Mouse (Mus musculus) forebrain, embryonic 12.5 days (tissue): ENCODE results near the gene Spaca4. TPM values are rescaled to one million over a fixed set of nuclear protein-coding genes. Genes with fewer than 3 reads are reported as not detected.

Source experiments
- ATAC-seq: fragments of 200-750 bp; cut with Nextera tagmentation; 2 replicates; pipeline ENCODE4 v1.8.0; 2017; ENCODE audit warnings: moderate TSS enrichment; ENCODE audit not compliant: low FRiP score
- H3K27ac ChIP-seq: fragments of 300-500 bp; sonication (generic); 2 replicates; pipeline ENCODE4 v1.5.1; 2016; ENCODE audit warnings: mild to moderate bottlenecking
- H3K27me3 ChIP-seq: fragments of 300-500 bp; sonication (generic); 2 replicates; pipeline ENCODE4 v1.6.1; 2016; ENCODE audit warnings: mild to moderate bottlenecking
- H3K36me3 ChIP-seq: fragments of 300-500 bp; sonication (generic); replicated peaks from 2 replicates; pipeline ENCODE4 v1.6.1; 2016; ENCODE audit warnings: mild to moderate bottlenecking
- H3K4me1 ChIP-seq: fragments of 300-500 bp; sonication (generic); 2 replicates; pipeline ENCODE4 v1.6.1; 2016
- H3K4me2 ChIP-seq: fragments of 300-500 bp; sonication (generic); 2 replicates; pipeline ENCODE4 v1.6.1; 2016; ENCODE audit warnings: mild to moderate bottlenecking, moderate library complexity
- H3K4me3 ChIP-seq: fragments of 300-500 bp; sonication (generic); replicated peaks from 2 replicates; pipeline ENCODE4 v1.5.1; 2016; ENCODE audit warnings: mild to moderate bottlenecking
- H3K9ac ChIP-seq: fragments of 300-500 bp; sonication (generic); 2 replicates; pipeline ENCODE4 v1.6.1; 2016; ENCODE audit warnings: mild to moderate bottlenecking
- H3K9me3 ChIP-seq: fragments of 300-500 bp; sonication (generic); 2 replicates; pipeline ENCODE4 v1.6.1; 2016
- WGBS: fragments of 180-500 bp; shearing (Covaris S2); methylation state at CpG from one replicate; pipeline ENCODE4 v1.1.7; 2016; 5-methylcytosine and 5-hydroxymethylcytosine counted together
- polyA plus RNA-seq: library from polyadenylated mRNA; unstranded; fragments of >200 nt; fragmentation: Nextera tagmentation; extraction: Ambion mirVana; gene quantifications from 2 replicates; pipeline ENCODE4 v1.2.1, GENCODE M21; 2016

Gene Spaca4
- polyA plus RNA-seq, 1 experiment from 2014 or later, result not detected

DNA sequence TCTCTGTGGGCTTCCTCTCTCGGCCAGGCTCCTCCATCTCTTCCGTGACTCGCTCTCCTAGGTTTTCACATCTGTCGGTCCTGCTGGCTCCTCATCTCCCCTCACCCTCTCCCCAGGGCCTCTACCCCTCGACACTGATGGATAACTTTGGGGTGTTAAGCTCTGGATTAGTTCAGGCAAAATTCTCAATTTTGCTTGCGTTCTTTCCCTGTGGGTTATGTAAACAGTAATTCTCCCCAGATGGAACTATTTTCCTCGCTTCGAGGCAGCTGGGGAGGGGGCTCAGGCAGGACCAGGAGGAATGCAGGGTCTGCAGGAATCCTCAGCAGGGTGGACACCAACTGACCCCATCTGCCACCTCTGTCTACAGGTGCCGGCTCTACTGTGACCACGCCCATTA, 39.8 kb downstream of the Spaca4 start:
- H3K9ac ChIP-seq, result no peak overlapping the region
- no peaks in the 10 kb centered on the region for H3K9me3 ChIP-seq
- no peak for ATAC-seq
- H3K4me3 ChIP-seq, result no peak overlapping the region
- H3K4me2 ChIP-seq, result no peak overlapping the region
- no peak overlapping the region for H3K27ac ChIP-seq
- WGBS, result 67% methylated on average over 10 of the region's 10 CpGs
- no peaks in the 10 kb centered on the region for H3K36me3 ChIP-seq
- peaks cover 15% of the 10 kb centered on the region for H3K4me1 ChIP-seq
- peaks cover 25% of the 10 kb centered on the region for H3K27me3 ChIP-seq

GRCm38 (mm10) chr7:45683396-45684050, 42.1 kb downstream of the Spaca4 start, which contains the start of gene Ntn5:
TSS of gene Ntn5 (plus strand) at chr7:45684022.
- Histone ChIP-seq H3K4me2 (no peak within 1 kb of the TSS), H3K4me3 (peak within 1 kb of the TSS; percentile 21; the same call in 1 of the 2 replicates), H3K9ac (no peak within 1 kb of the TSS), H3K9me3 (no peaks in the 10 kb centered on the region), H3K4me1 (peaks cover 15% of the 10 kb centered on the region), H3K36me3 (no peaks in the 10 kb centered on the region), H3K27ac (no peak within 1 kb of the TSS), H3K27me3 (peaks cover 21% of the 10 kb centered on the region)
- WGBS, result 73% methylated on average over 7 of the region's 7 CpGs
- ATAC-seq, result no peak

DNA sequence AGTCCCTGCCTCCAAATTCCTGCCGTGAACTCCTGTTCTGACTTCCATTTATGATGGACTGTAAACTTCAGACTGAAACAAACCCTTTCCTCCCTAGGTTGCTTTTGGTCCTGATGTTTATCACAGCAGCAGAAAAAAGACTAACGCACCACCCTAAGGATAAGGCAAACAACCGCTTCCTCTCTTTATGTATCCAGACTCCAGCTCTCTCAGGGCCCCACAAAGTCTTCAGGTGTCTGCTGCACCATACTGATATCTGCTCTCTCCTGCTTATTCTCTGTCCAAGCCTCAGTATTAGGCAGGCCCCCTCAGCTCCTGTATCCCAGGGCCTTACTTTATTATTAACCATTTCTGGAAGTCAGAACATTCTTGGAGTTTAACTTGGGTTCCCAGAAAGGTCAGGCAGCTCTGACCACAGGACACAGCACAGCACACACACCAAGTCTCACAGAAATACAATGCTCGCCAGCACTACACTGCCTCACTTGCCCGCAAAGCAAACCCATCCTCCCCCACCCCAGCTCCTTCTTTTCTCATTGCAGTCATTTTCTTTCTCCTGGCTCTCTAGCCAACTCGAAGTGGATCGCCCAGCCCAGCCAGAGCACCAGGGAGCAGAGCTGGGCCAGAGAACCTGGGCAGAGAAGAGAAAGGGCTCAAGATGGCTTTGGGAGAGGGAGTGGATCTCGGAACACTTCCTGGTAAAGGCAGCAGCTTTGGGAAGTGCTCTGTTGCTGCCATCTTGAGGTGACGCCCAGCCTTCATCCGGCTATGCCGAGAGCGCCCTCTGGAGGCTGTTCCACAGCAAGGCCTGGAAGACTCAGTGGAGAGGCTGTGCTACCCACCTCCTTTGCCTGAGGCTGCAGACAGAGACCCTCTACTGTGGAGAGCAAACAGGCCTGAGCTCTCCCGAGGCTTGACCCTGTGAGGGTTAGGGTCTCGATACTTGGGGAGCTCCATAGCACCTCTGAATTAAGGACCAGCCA, 43.2 kb downstream of the Spaca4 start:
- 29% methylated on average over 14 of the region's 14 CpGs for WGBS
- H3K4me1 ChIP-seq, result peaks cover 15% of the 10 kb centered on the region
- H3K27ac ChIP-seq, result peak overlapping the region; percentile 71
- H3K36me3 ChIP-seq, result no peaks in the 10 kb centered on the region
- no peaks in the 10 kb centered on the region for H3K9me3 ChIP-seq
- peaks cover 21% of the 10 kb centered on the region for H3K27me3 ChIP-seq
- peak overlapping the region; percentile 42 for H3K4me2 ChIP-seq
- ATAC-seq, result peak; percentile 87
- H3K9ac ChIP-seq, result no peak overlapping the region; the same call in 1 of the 2 replicates
- peak overlapping the region; percentile 21 for H3K4me3 ChIP-seq

DNA sequence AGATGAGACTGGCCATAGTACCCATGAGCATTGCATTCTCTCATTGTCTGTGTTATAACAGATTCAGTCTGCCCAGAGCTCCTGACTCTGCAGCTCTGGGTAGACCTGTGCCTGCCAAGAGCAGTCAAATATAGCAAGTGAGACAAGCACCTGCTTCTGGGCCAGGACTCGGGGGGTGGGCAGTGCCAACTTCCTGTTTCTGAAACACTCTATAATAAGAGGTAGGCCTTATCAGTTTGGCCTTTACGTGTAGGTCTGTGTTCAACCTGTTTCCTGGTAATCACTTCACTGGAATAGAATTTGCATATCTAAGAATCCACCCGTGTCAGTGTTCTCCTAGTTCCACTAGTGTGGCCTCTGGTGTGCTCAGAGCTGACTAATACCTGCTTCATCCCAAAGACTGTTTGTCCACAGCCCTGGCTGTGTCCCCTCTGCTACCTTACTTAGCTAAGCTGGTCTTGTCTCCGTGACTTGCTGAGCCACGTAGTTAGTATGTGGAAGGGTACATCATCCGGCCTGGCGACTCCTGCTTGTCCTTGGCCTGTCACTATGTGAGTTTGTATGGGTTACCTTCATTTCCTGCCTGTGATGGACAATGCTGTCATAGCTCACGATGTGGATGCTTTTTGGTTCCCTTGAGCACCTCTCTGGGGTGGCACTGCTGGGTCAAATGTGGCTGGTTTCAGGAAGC, 44.4 kb downstream of the Spaca4 start:
- H3K4me3 ChIP-seq, result no peak overlapping the region
- 91% methylated on average over 8 of the region's 8 CpGs for WGBS
- H3K4me1 ChIP-seq, result peaks cover 13% of the 10 kb centered on the region
- peaks cover 20% of the 10 kb centered on the region for H3K27me3 ChIP-seq
- H3K36me3 ChIP-seq, result no peaks in the 10 kb centered on the region
- H3K4me2 ChIP-seq, result no peak overlapping the region
- no peak overlapping the region for H3K9ac ChIP-seq
- no peak for ATAC-seq
- no peak overlapping the region for H3K27ac ChIP-seq
- no peaks in the 10 kb centered on the region for H3K9me3 ChIP-seq

DNA sequence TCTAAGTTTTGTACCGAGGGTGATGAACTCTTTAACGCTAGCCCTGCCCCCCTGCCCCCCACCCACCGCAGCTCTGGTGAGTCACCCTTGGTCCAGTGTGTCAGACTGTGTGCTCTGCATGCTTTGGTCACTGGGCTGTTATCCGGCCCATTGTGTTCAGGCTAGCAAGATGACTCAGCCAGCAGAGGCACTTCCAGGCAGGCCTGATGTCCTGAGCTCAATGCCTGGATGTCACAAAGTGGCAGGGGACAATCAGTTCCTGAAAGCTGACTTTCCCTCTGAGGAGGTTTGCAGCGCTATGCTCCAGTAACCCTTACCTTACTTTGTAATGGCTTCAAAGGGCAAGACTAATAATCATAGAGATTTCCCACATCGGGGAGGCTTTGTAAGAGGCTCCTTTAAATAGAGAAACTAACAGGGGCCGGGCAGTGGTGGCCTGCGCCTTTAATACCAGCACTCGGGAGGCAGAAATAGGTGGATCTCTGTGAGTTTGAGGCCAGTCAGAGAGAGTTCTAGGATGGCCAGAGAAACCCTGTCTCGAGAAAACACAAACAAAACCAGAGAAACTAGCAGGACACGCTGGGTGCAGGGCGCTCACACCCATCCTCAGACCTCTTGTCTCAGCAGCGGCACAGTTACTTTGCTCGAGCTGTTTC, 45.5 kb downstream of the Spaca4 start:
- H3K36me3 ChIP-seq, result no peaks in the 10 kb centered on the region
- no peak overlapping the region for H3K27ac ChIP-seq
- no peaks in the 10 kb centered on the region for H3K9me3 ChIP-seq
- H3K9ac ChIP-seq, result no peak overlapping the region
- WGBS, result 68% methylated on average over 14 of the region's 14 CpGs
- no peak overlapping the region for H3K4me3 ChIP-seq
- peaks cover 12% of the 10 kb centered on the region for H3K27me3 ChIP-seq
- no peak for ATAC-seq
- H3K4me2 ChIP-seq, result no peak overlapping the region
- peaks cover 9% of the 10 kb centered on the region for H3K4me1 ChIP-seq

GRCm38 (mm10) chr7:45678513-45678912, 47.1 kb downstream of the Spaca4 start:
- no peak overlapping the region for H3K9ac ChIP-seq
- H3K9me3 ChIP-seq, result no peaks in the 10 kb centered on the region
- H3K27ac ChIP-seq, result no peak overlapping the region
- ATAC-seq, result no peak
- H3K4me2 ChIP-seq, result no peak overlapping the region
- peaks cover 9% of the 10 kb centered on the region; the same call in 1 of the 2 replicates for H3K27me3 ChIP-seq
- no peak overlapping the region for H3K4me3 ChIP-seq
- peaks cover 9% of the 10 kb centered on the region for H3K4me1 ChIP-seq
- 94% methylated on average over 14 of the region's 14 CpGs for WGBS
- no peaks in the 10 kb centered on the region for H3K36me3 ChIP-seq

- WGBS, result 86% methylated on average over 7 of the region's 7 CpGs
- H3K36me3 ChIP-seq, result no peaks in the 10 kb centered on the region
- H3K27me3 ChIP-seq, result peaks cover 10% of the 10 kb centered on the region; the same call in 1 of the 2 replicates
- H3K27ac ChIP-seq, result no peak overlapping the region
- H3K4me1 ChIP-seq, result peaks cover 5% of the 10 kb centered on the region
- no peak overlapping the region for H3K9ac ChIP-seq
- H3K4me3 ChIP-seq, result no peak overlapping the region
- no peak for ATAC-seq
- H3K9me3 ChIP-seq, result no peaks in the 10 kb centered on the region
- no peak overlapping the region for H3K4me2 ChIP-seq
Measured at GRCm38 (mm10) chr7:45677627-45678295, 47.9 kb downstream of the Spaca4 start.

Other genes starting within 250 kb of the Spaca4 start
- 0.29 and 0.34 TPM in 2 replicates for gene Tulp2, start 243.9 kb downstream of the Spaca4 start, polyA plus RNA-seq
- gene Gm45808, start 239.0 kb downstream of the Spaca4 start, polyA plus RNA-seq, result not detected in 2 replicates
- 3.0 and 3.6 TPM in 2 replicates for gene Dhdh, start 237.0 kb downstream of the Spaca4 start, polyA plus RNA-seq
- gene Nucb1, start 215.4 kb downstream of the Spaca4 start, polyA plus RNA-seq, result 89.5 and 90.5 TPM in 2 replicates
- 14.6 and 16.6 TPM in 2 replicates for gene Ppp1r15a, start 199.5 kb downstream of the Spaca4 start, polyA plus RNA-seq
- 0.74 and 1.0 TPM in 2 replicates for gene Plekha4, start 199.5 kb downstream of the Spaca4 start, polyA plus RNA-seq
- gene Hsd17b14, start 170.9 kb downstream of the Spaca4 start, polyA plus RNA-seq, result 0.42 and 0.52 TPM in 2 replicates
- gene Bcat2, start 155.7 kb downstream of the Spaca4 start, polyA plus RNA-seq, result 18.3 and 22.2 TPM in 2 replicates
- not detected in 2 replicates for gene Fgf21, start 110.3 kb downstream of the Spaca4 start, polyA plus RNA-seq
- gene Fut1, start 108.5 kb downstream of the Spaca4 start, polyA plus RNA-seq, result 0.10 and 0.24 TPM in 2 replicates
- gene Izumo1, start 104.0 kb downstream of the Spaca4 start, polyA plus RNA-seq, result 0.13 TPM in 1 of 2 replicates, not detected in the other
- gene Rasip1, start 98.3 kb downstream of the Spaca4 start, polyA plus RNA-seq, result 8.3 and 8.9 TPM in 2 replicates
- 2.6 and 3.1 TPM in 2 replicates for gene Mamstr, start 85.8 kb downstream of the Spaca4 start, polyA plus RNA-seq
- gene Fut2, start 59.4 kb downstream of the Spaca4 start, polyA plus RNA-seq, result 0.11 TPM in 1 of 2 replicates, not detected in the other
- gene Ntn5, start 41.8 kb downstream of the Spaca4 start, polyA plus RNA-seq, result 0.23 and 0.33 TPM in 2 replicates
- 0.64 and 0.68 TPM in 2 replicates for gene Sec1, start 31.4 kb downstream of the Spaca4 start, polyA plus RNA-seq
- gene Car11, start 26.0 kb downstream of the Spaca4 start, polyA plus RNA-seq, result 10.2 and 11.0 TPM in 2 replicates
- 3.8 and 3.9 TPM in 2 replicates for gene Dbp, start 20.7 kb downstream of the Spaca4 start, polyA plus RNA-seq
- gene Rpl18, start 10.4 kb downstream of the Spaca4 start, polyA plus RNA-seq, result 707 and 745 TPM in 2 replicates
- gene Sphk2, start 7.8 kb downstream of the Spaca4 start, polyA plus RNA-seq, result 26.5 and 30.1 TPM in 2 replicates
- 1.1 and 1.5 TPM in 2 replicates for gene Fam83e, start 4.6 kb downstream of the Spaca4 start, polyA plus RNA-seq
- 10.2 and 10.8 TPM in 2 replicates for gene Lmtk3, start 57.9 kb upstream of the Spaca4 start, polyA plus RNA-seq
- 1.5 and 1.9 TPM in 2 replicates for gene Sult2b1, start 58.9 kb upstream of the Spaca4 start, polyA plus RNA-seq
- gene Cyth2, start 88.8 kb upstream of the Spaca4 start, polyA plus RNA-seq, result 275 and 276 TPM in 2 replicates
- 0.73 and 0.95 TPM in 2 replicates for gene Kcnj14, start 99.0 kb upstream of the Spaca4 start, polyA plus RNA-seq
- gene Grwd1, start 105.1 kb upstream of the Spaca4 start, polyA plus RNA-seq, result 55.5 and 60.0 TPM in 2 replicates
- gene Kdelr1, start 147.0 kb upstream of the Spaca4 start, polyA plus RNA-seq, result 38.6 and 44.6 TPM in 2 replicates
- gene Grin2d, start 152.6 kb upstream of the Spaca4 start, polyA plus RNA-seq, result 0.33 and 0.47 TPM in 2 replicates
- 0.63 and 0.88 TPM in 2 replicates for gene Syngr4, start 170.9 kb upstream of the Spaca4 start, polyA plus RNA-seq
- gene Tmem143, start 171.1 kb upstream of the Spaca4 start, polyA plus RNA-seq, result 3.3 and 3.9 TPM in 2 replicates
- gene Emp3, start 195.6 kb upstream of the Spaca4 start, polyA plus RNA-seq, result 19.9 and 20.5 TPM in 2 replicates
- 2.7 and 4.7 TPM in 2 replicates for gene Ccdc114, start 198.3 kb upstream of the Spaca4 start, polyA plus RNA-seq